ENCODE assay signal across 16 mouse cellular contexts in the genomic region with DNA sequence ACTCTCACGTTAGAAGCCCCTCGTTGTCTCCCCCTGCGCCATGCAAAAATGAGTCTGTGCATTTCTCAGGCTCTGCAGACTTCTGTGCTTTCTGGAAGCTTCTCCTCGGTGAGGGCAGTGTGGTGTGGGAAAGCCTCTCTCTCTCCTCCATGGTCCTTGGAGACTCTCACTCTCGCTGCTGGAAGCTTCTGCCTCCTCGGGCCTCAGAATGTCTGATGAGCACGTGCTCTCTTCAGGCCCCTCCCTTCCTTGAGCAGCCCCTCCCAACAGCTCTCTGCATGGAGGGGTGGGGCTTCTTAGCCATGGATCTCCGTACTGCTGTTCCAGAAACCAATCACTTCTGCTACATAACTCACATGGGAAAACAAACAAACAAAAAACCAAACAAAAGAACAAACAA.
DNase-seq lines count a peak whose midpoint lies in the region; ATAC-seq lines count a peak whose summit lies in the region.
"Had no signal": no experiment of that assay in that cellular context is flagged by ENCODE, and none has a peak within 500 bp of the region (broad histone marks: within the 10 kb centered on the region; RNA-seq: fewer than 3 reads in every experiment).

No protein-coding gene starts in this region.

- no peaks in the 10 kb centered on the region for H3K27me3 ChIP-seq in hindbrain, embryonic 10.5 days (ENCODE audit: insufficient read depth, poor library complexity, severe bottlenecking)
- H3K27me3 ChIP-seq in hindbrain, embryonic 11.5 days (ENCODE audit: control insufficient read depth, insufficient read depth, low read length) = no peaks in the 10 kb centered on the region
- no peaks in the 10 kb centered on the region for H3K27me3 ChIP-seq in midbrain, embryonic 10.5 days (ENCODE audit: low read depth, poor library complexity, severe bottlenecking)
- H3K27me3 ChIP-seq in midbrain, embryonic 13.5 days = no peaks in the 10 kb centered on the region
- H3K27me3 ChIP-seq: heart, embryonic 15.5 days had no signal

- WGBS in hindbrain, embryonic 10.5 days = 55% methylated on average over 8 of the region's 8 CpGs
- 49% methylated on average over 8 of the region's 8 CpGs for WGBS in hindbrain, embryonic 11.5 days
- WGBS in midbrain, embryonic 10.5 days = 49% methylated on average over 8 of the region's 8 CpGs
- WGBS in midbrain, embryonic 13.5 days = 41% methylated on average over 8 of the region's 8 CpGs

- no peak overlapping the region for H3K4me2 ChIP-seq in hindbrain, embryonic 11.5 days (replicated peaks; ENCODE audit: low read depth, low read length)
- H3K4me2 ChIP-seq in midbrain, embryonic 13.5 days (replicated peaks) = no peak overlapping the region
- H3K4me2 ChIP-seq: heart, embryonic 15.5 days had no signal

- no peak for DNase-seq in hindbrain, embryonic 10.5 days (ENCODE audit: low spot score)
- DNase-seq in hindbrain, embryonic 11.5 days (ENCODE audit: low spot score) = no peak
- DNase-seq in midbrain, embryonic 10.5 days (ENCODE audit: low spot score) = no peak
- DNase-seq in ZHBTc4 (ENCODE audit: low read depth, low spot score) = peak; percentile 56
- no peak for DNase-seq in right cerebral cortex, postnatal 14 days
- DNase-seq: adrenal gland, postnatal 36 days; cerebellum, adult 18-20 months; gastrocnemius, postnatal 10 days; lung, postnatal 36 days; spleen, adult 18-20 months had no signal

- H3K9ac ChIP-seq in hindbrain, embryonic 11.5 days (ENCODE audit: low read depth, low read length) = no peak overlapping the region
- H3K9ac ChIP-seq in midbrain, embryonic 13.5 days (replicated peaks) = no peak overlapping the region
- H3K9ac ChIP-seq: heart, embryonic 15.5 days had no signal

- no peaks in the 10 kb centered on the region for H3K9me3 ChIP-seq in hindbrain, embryonic 10.5 days
- no peaks in the 10 kb centered on the region for H3K9me3 ChIP-seq in hindbrain, embryonic 11.5 days (ENCODE audit: control insufficient read depth, low read length)
- H3K9me3 ChIP-seq in midbrain, embryonic 10.5 days (replicated peaks) = no peaks in the 10 kb centered on the region
- H3K9me3 ChIP-seq in midbrain, embryonic 13.5 days = no peaks in the 10 kb centered on the region
- H3K9me3 ChIP-seq: heart, embryonic 15.5 days had no signal

- no peaks in the 10 kb centered on the region for H3K36me3 ChIP-seq in hindbrain, embryonic 10.5 days
- no peaks in the 10 kb centered on the region for H3K36me3 ChIP-seq in hindbrain, embryonic 11.5 days (ENCODE audit: control insufficient read depth, insufficient read depth, low read length)
- H3K36me3 ChIP-seq in midbrain, embryonic 10.5 days = no peaks in the 10 kb centered on the region
- H3K36me3 ChIP-seq in midbrain, embryonic 13.5 days = no peaks in the 10 kb centered on the region
- H3K36me3 ChIP-seq: heart, embryonic 15.5 days had no signal

- peak overlapping the region; percentile 81 for H3K27ac ChIP-seq in hindbrain, embryonic 10.5 days
- H3K27ac ChIP-seq in hindbrain, embryonic 11.5 days (ENCODE audit: low read depth, low read length) = no peak overlapping the region
- peak overlapping the region; percentile 71 for H3K27ac ChIP-seq in midbrain, embryonic 10.5 days (replicated peaks)
- no peak overlapping the region for H3K27ac ChIP-seq in midbrain, embryonic 13.5 days
- H3K27ac ChIP-seq: stomach, postnatal 0 days had no signal

- no peak for ATAC-seq in hindbrain, embryonic 11.5 days (ENCODE audit: low FRiP score)
- ATAC-seq in midbrain, embryonic 13.5 days = no peak
- ATAC-seq in megakaryocyte, adult 5-6 weeks (ENCODE audit: poor library complexity, severe bottlenecking) = 0 out of 2 replicates have a peak, but pooled peaks have one; percentile 24
- ATAC-seq: inflammation-experienced regulatory T-cells, adult 6 months had no signal

- H3K4me1 ChIP-seq in hindbrain, embryonic 10.5 days (replicated peaks) = peaks cover 59% of the 10 kb centered on the region
- H3K4me1 ChIP-seq in hindbrain, embryonic 11.5 days (replicated peaks; ENCODE audit: control insufficient read depth, insufficient read depth, low read length) = peaks cover 11% of the 10 kb centered on the region
- peaks cover 65% of the 10 kb centered on the region for H3K4me1 ChIP-seq in midbrain, embryonic 10.5 days
- H3K4me1 ChIP-seq in midbrain, embryonic 13.5 days (replicated peaks) = peaks cover 51% of the 10 kb centered on the region

- no peak overlapping the region for H3K4me3 ChIP-seq in hindbrain, embryonic 10.5 days
- no peak overlapping the region for H3K4me3 ChIP-seq in hindbrain, embryonic 11.5 days (ENCODE audit: low read depth, low read length)
- no peak overlapping the region for H3K4me3 ChIP-seq in midbrain, embryonic 10.5 days
- H3K4me3 ChIP-seq in midbrain, embryonic 13.5 days (replicated peaks) = no peak overlapping the region
- H3K4me3 ChIP-seq: heart, embryonic 15.5 days; myocyte had no signal

Comparison
In these comparisons a context has a peak if more than half of its experiments do, and no peak if none do; other contexts are left out.
1. H3K27ac ChIP-seq: peak in hindbrain, embryonic 10.5 days (single experiment) and midbrain, embryonic 10.5 days (single experiment); none in hindbrain, embryonic 11.5 days (single experiment) and midbrain, embryonic 13.5 days (single experiment).